Mouse (Mus musculus) embryonic fibroblast, embryonic 13.5 days (primary cell): ENCODE data around the gene Cfap221.

Source experiments
- CTCF ChIP-seq: IDR thresholded peaks from 2 replicates; pipeline ENCODE4 v1.5.1; 2011; ENCODE audit warnings: mild to moderate bottlenecking, control low read depth, low read length, moderate library complexity, borderline replicate concordance; ENCODE audit not compliant: insufficient read depth
- POLR2A ChIP-seq: IDR thresholded peaks from 2 replicates; pipeline ENCODE4 v1.6.1; 2011; ENCODE audit warnings: low read depth, mild to moderate bottlenecking, control low read depth, low read length, moderate library complexity

- TF ChIP-seq POLR2A: no peak
- no peak for TF ChIP-seq CTCF
These were observed 43.6 kb downstream of the Cfap221 start for GRCm38 (mm10) chr1:119953456-119953855.
